Mouse (Mus musculus) left cerebral cortex, postnatal 36 days (tissue): ENCODE results near the gene Cenpb. TPM values are rescaled to one million over a fixed set of nuclear protein-coding genes. Genes with fewer than 3 reads are reported as not detected.

Experiments
- DNase-seq, 2 experiments: peaks; one replicate each; pipeline ENCODE4 v3.0.0; 2021 to 2022; ENCODE audit warnings: low spot score in 2 of 2, mixed read lengths in 1 of 2
- intact Hi-C: fragments of 180-260 bp; cut with DNase I; formaldehyde crosslinking; loops from one replicate; pipeline ENCODE4 v1.15.1; 2025
- total RNA-seq, 2 experiments: library from RNA; stranded (reverse); gene quantifications; 2 replicates each; pipeline ENCODE4 v1.2.3; 2021

Cenpb gene
- total RNA-seq, 2 experiments from 2014 or later, result 75.1 to 88.0 TPM

GRCm38 (mm10) chr2:131203816-131204409 is 24.0 kb upstream of the Cenpb start:
- intact Hi-C loops, result no loop called here
- DNase-seq, result no peak

GRCm38 (mm10) chr2:131201262-131201661 is 21.4 kb upstream of the Cenpb start:
- intact Hi-C loops, result no loop called here
- no peak for DNase-seq

- intact Hi-C loops, result no loop called here
Measured at GRCm38 (mm10) chr2:131200710-131201109, 20.8 kb upstream of the Cenpb start.

GRCm38 (mm10) chr2:131196606-131197316 is 16.9 kb upstream of the Cenpb start:
- DNase-seq, result no peak
- intact Hi-C loops, result no loop called here

More at GRCm38 (mm10) chr2:131200710-131201109, 20.8 kb upstream of the Cenpb start:
- no peak for DNase-seq

- DNase-seq, result no peak
- intact Hi-C loops, result no loop called here
Measured at GRCm38 (mm10) chr2:131191005-131191390, 11.1 kb upstream of the Cenpb start.

GRCm38 (mm10) chr2:131190344-131191004 is 10.6 kb upstream of the Cenpb start:
- DNase-seq, result no peak
- intact Hi-C loops, result no loop called here

GRCm38 (mm10) chr2:131189521-131190309 is 9.8 kb upstream of the Cenpb start:
- no peak for DNase-seq
- intact Hi-C loops, result no loop called here

- DNase-seq, result no peak
- intact Hi-C loops, result no loop called here
Measured at GRCm38 (mm10) chr2:131188311-131188710, 8.4 kb upstream of the Cenpb start.

GRCm38 (mm10) chr2:131187602-131187922 is 7.7 kb upstream of the Cenpb start:
- intact Hi-C loops, result no loop called here
- no peak for DNase-seq

GRCm38 (mm10) chr2:131186771-131187601 is 7.1 kb upstream of the Cenpb start, which contains the start of the genes Cdc25b and Spef1:
Cdc25b (plus strand) TSS chr2:131186949.
Spef1 (minus strand) TSS chr2:131187282.
- DNase-seq, result peak; percentile 76 to 79

GRCm38 (mm10) chr2:131186343-131186742 is 6.5 kb upstream of the Cenpb start:
- intact Hi-C loops, result no loop called here
- DNase-seq, result no peak

More at GRCm38 (mm10) chr2:131186771-131187601, 7.1 kb upstream of the Cenpb start, which contains the start of the genes Cdc25b and Spef1:
- intact Hi-C loops, result no loop called here

GRCm38 (mm10) chr2:131179246-131179886 is 501 bp downstream of the Cenpb start:
- DNase-seq, result peak; percentile 65 to 69
- intact Hi-C loops, result loop anchor here (5.0 kb wide), 1 partner anchor 83 kb away; the partner anchor contains the start of gene Pank2

- intact Hi-C loops, result loop anchor here (5.0 kb wide), 1 partner anchor 83 kb away; the partner anchor contains the start of gene Pank2
- DNase-seq, result no peak
Measured at GRCm38 (mm10) chr2:131178828-131179245, 1.0 kb downstream of the Cenpb start.

GRCm38 (mm10) chr2:131177932-131178331 is 1.9 kb downstream of the Cenpb start:
- intact Hi-C loops, result loop anchor here (5.0 kb wide), 1 partner anchor 84 kb away; the partner anchor contains the start of gene Pank2

GRCm38 (mm10) chr2:131176491-131176890 is 3.4 kb downstream of the Cenpb start:
- intact Hi-C loops, result loop anchor here (5.0 kb wide), 1 partner anchor 86 kb away; the partner anchor contains the start of gene Pank2
- DNase-seq, result no peak

More at GRCm38 (mm10) chr2:131177932-131178331, 1.9 kb downstream of the Cenpb start:
- DNase-seq, result no peak

GRCm38 (mm10) chr2:131175945-131176309 is 3.9 kb downstream of the Cenpb start:
- intact Hi-C loops, result loop anchor here (5.0 kb wide), 1 partner anchor 86 kb away; the partner anchor contains the start of gene Pank2

GRCm38 (mm10) chr2:131175286-131175944 is 4.5 kb downstream of the Cenpb start:
- intact Hi-C loops, result loop anchor here (5.0 kb wide), 1 partner anchor 87 kb away; the partner anchor contains the start of gene Pank2
- DNase-seq, result no peak

More at GRCm38 (mm10) chr2:131175945-131176309, 3.9 kb downstream of the Cenpb start:
- DNase-seq, result no peak
